Mouse (Mus musculus) kidney, adult 2 months (tissue): ENCODE data around the gene Maml2. TPM values are rescaled to one million over a fixed set of nuclear protein-coding genes. Genes with fewer than 3 reads are reported as not detected.

Experiments used
- DNase-seq: peaks from one replicate; pipeline ENCODE4 v3.0.0; 2021
- H3K27ac ChIP-seq: fragments of 200-500 bp; 2 replicates; pipeline ENCODE4 v1.5.1; 2012; ENCODE audit warnings: low read depth, low read length, control low read depth, inconsistent platforms; ENCODE audit not compliant: insufficient read depth
- H3K27me3 ChIP-seq: fragments of 200-500 bp; replicated peaks from 2 replicates; pipeline ENCODE4 v1.6.1; 2012; ENCODE audit warnings: mild to moderate bottlenecking, moderate library complexity, low read length, inconsistent platforms; ENCODE audit not compliant: control insufficient read depth, insufficient read depth
- H3K36me3 ChIP-seq: fragments of 200-500 bp; 2 replicates; pipeline ENCODE4 v1.6.1; 2012; ENCODE audit warnings: mild to moderate bottlenecking, moderate library complexity, low read length, inconsistent platforms; ENCODE audit not compliant: control insufficient read depth, insufficient read depth
- H3K4me1 ChIP-seq: fragments of 200-500 bp; 2 replicates; pipeline ENCODE4 v1.6.1; 2011; ENCODE audit warnings: low read length; ENCODE audit not compliant: control insufficient read depth, insufficient read depth
- H3K4me3 ChIP-seq: fragments of 200-500 bp; 2 replicates; pipeline ENCODE4 v1.5.1; 2011; ENCODE audit warnings: mild to moderate bottlenecking, low read depth, low read length, control low read depth; ENCODE audit not compliant: insufficient read depth
- CTCF ChIP-seq: fragments of 200-500 bp; conservative IDR thresholded peaks from 2 replicates; pipeline ENCODE4 v1.5.1; 2011; ENCODE audit warnings: low read depth, mild to moderate bottlenecking, control low read depth, low read length, moderate library complexity, mixed read lengths; ENCODE audit not compliant: insufficient read depth, insufficient read length
- POLR2A ChIP-seq: fragments of 200-500 bp; IDR thresholded peaks from one replicate; pipeline ENCODE4 v1.6.1; 2011; ENCODE audit warnings: low read depth, low read length, control low read depth
- WGBS: fragments of 180-500 bp; shearing (Covaris S2); methylation state at CpG from one replicate; pipeline ENCODE4 v1.1.7; 2018; 5-methylcytosine and 5-hydroxymethylcytosine counted together
- polyA plus RNA-seq: library from polyadenylated mRNA; depleted of rRNA; stranded (reverse); fragments of >200 nt; gene quantifications from 2 replicates; pipeline ENCODE4 v1.2.3, GENCODE M21; 2012

Maml2 gene
- polyA plus RNA-seq, 1 experiment, result 4.8 TPM

GRCm38 (mm10) chr9:13613325-13614268 lies 315.8 kb downstream of the Maml2 start:
- WGBS, result 76% methylated on average over 8 of the region's 8 CpGs
- Histone ChIP-seq H3K36me3 (no peaks in the 10 kb centered on the region), H3K27ac (no peak overlapping the region), H3K27me3 (no peaks in the 10 kb centered on the region), H3K4me3 (no peak overlapping the region), H3K4me1 (no peaks in the 10 kb centered on the region)
- no peak for DNase-seq
- TF ChIP-seq CTCF (no peak), POLR2A (no peak)

- Histone ChIP-seq H3K4me3 (no peak overlapping the region), H3K27me3 (no peaks in the 10 kb centered on the region), H3K36me3 (no peaks in the 10 kb centered on the region), H3K27ac (no peak overlapping the region), H3K4me1 (no peaks in the 10 kb centered on the region)
- WGBS, result 49% methylated on average over 5 of the region's 5 CpGs
- DNase-seq, result no peak
- TF ChIP-seq POLR2A (no peak), CTCF (no peak)
Observed at GRCm38 (mm10) chr9:13616383-13617009, 318.7 kb downstream of the Maml2 start.

GRCm38 (mm10) chr9:13620794-13621193 lies 323.0 kb downstream of the Maml2 start:
- H3K27ac ChIP-seq, result no peak overlapping the region
- TF ChIP-seq CTCF (no peak), POLR2A (no peak)
- WGBS, result 88% methylated on average over 6 of the region's 6 CpGs
- H3K27me3 ChIP-seq, result no peaks in the 10 kb centered on the region
- no peak for DNase-seq
- H3K36me3 ChIP-seq, result no peaks in the 10 kb centered on the region
- H3K4me3 ChIP-seq, result no peak overlapping the region
- H3K4me1 ChIP-seq, result no peaks in the 10 kb centered on the region

- Histone ChIP-seq H3K27me3 (no peaks in the 10 kb centered on the region), H3K4me1 (no peaks in the 10 kb centered on the region), H3K27ac (no peak overlapping the region), H3K36me3 (no peaks in the 10 kb centered on the region), H3K4me3 (no peak overlapping the region)
- no peak for TF ChIP-seq CTCF
- TF ChIP-seq POLR2A, result no peak
- WGBS, result 88% methylated on average over 3 of the region's 3 CpGs
- peak; percentile 15 for DNase-seq
Observed at GRCm38 (mm10) chr9:13621941-13622340, 324.2 kb downstream of the Maml2 start.

GRCm38 (mm10) chr9:13622426-13622825 lies 324.7 kb downstream of the Maml2 start:
- DNase-seq, result no peak
- no peak overlapping the region for H3K4me3 ChIP-seq
- TF ChIP-seq POLR2A (no peak), CTCF (no peak)
- no peak overlapping the region for H3K27ac ChIP-seq
- H3K36me3 ChIP-seq, result no peaks in the 10 kb centered on the region
- 81% methylated on average over 5 of the region's 5 CpGs for WGBS
- no peaks in the 10 kb centered on the region for H3K27me3 ChIP-seq
- no peaks in the 10 kb centered on the region for H3K4me1 ChIP-seq

- no peak overlapping the region for H3K4me3 ChIP-seq
- DNase-seq, result no peak
- H3K4me1 ChIP-seq, result no peaks in the 10 kb centered on the region
- no peak overlapping the region for H3K27ac ChIP-seq
- WGBS, result 97% methylated on average over 3 of the region's 3 CpGs
- TF ChIP-seq CTCF (no peak), POLR2A (no peak)
- H3K36me3 ChIP-seq, result no peaks in the 10 kb centered on the region
- no peaks in the 10 kb centered on the region for H3K27me3 ChIP-seq
Observed at GRCm38 (mm10) chr9:13623892-13624422, 326.2 kb downstream of the Maml2 start.

- 75% methylated on average over 1 of the region's 1 CpGs for WGBS
- H3K4me3 ChIP-seq, result no peak overlapping the region
- TF ChIP-seq CTCF (no peak), POLR2A (no peak)
- DNase-seq, result no peak
- H3K27me3 ChIP-seq, result no peaks in the 10 kb centered on the region
- H3K4me1 ChIP-seq, result no peaks in the 10 kb centered on the region
- no peaks in the 10 kb centered on the region for H3K36me3 ChIP-seq
- H3K27ac ChIP-seq, result no peak overlapping the region
Observed at GRCm38 (mm10) chr9:13624780-13625179, 327.0 kb downstream of the Maml2 start.
